Mouse (Mus musculus) erythroblast, embryonic 14.5 days (primary cell): ENCODE results near the gene Slc26a1. TPM values are rescaled to one million over a fixed set of nuclear protein-coding genes. Genes with fewer than 3 reads are reported as not detected.

Experiments used
- H3K27me3 ChIP-seq: 2 replicates; pipeline ENCODE4 v1.6.1; 2012; ENCODE audit warnings: inconsistent platforms; ENCODE audit not compliant: control insufficient read depth
- H3K36me3 ChIP-seq: 2 replicates; pipeline ENCODE4 v1.6.1; 2012; ENCODE audit warnings: mild to moderate bottlenecking, inconsistent platforms; ENCODE audit not compliant: control insufficient read depth
- H3K4me1 ChIP-seq: 2 replicates; pipeline ENCODE4 v1.6.1; 2012; ENCODE audit warnings: inconsistent platforms; ENCODE audit not compliant: control insufficient read depth
- H3K4me3 ChIP-seq: replicated peaks from 2 replicates; pipeline ENCODE3; 2012; ENCODE audit warnings: moderate library complexity, mild to moderate bottlenecking, inconsistent platforms
- H3K9me3 ChIP-seq: 2 replicates; pipeline ENCODE4 v1.6.1; 2012; ENCODE audit warnings: low read length, inconsistent platforms, mixed read lengths; ENCODE audit not compliant: control insufficient read depth
- GATA1 ChIP-seq: IDR thresholded peaks from 2 replicates; pipeline ENCODE4 v1.6.1; 2012; ENCODE audit warnings: low read length, inconsistent platforms, mixed read lengths
- TAL1 ChIP-seq: IDR thresholded peaks from 3 replicates; pipeline ENCODE4 v1.6.1; 2012; ENCODE audit warnings: low read length, inconsistent platforms, mixed read lengths
- polyA plus RNA-seq: library from polyadenylated mRNA; stranded (reverse); fragments of >175 nt; gene quantifications from 2 replicates; pipeline ENCODE4 v1.2.3, GENCODE M21; 2012

Gene Slc26a1
- polyA plus RNA-seq, 1 experiment = 0.47 TPM

DNA sequence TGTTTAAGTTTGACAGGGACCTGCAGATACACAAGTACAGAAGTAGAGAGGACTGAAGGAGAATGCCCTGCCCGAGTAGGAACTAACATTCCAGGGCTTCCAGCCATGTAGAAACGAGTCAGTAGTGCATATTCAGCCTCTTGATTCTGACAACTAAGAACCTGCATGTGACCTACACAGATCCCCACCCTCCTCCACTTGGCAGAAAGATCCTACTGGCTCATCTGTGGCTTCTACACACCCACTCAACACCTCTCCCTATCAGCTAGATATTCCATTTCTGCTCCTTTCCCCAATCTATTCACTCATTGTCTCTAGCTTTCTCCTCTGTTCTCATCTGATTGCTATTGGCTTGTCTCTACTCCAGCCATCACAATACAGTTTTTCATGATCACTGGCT lies 53.5 kb downstream of the Slc26a1 start:
- no peak overlapping the region for H3K4me3 ChIP-seq
- no peaks in the 10 kb centered on the region for H3K9me3 ChIP-seq
- H3K27me3 ChIP-seq = no peaks in the 10 kb centered on the region
- H3K4me1 ChIP-seq = peaks cover 12% of the 10 kb centered on the region
- TF ChIP-seq TAL1 (no peak), GATA1 (no peak)
- peaks cover 76% of the 10 kb centered on the region for H3K36me3 ChIP-seq

Other genes with a start within 250 kb of the Slc26a1 start
- 22.6 and 24.2 TPM in 2 replicates for gene Atp5k, start 241.1 kb downstream of the Slc26a1 start, polyA plus RNA-seq
- not detected in 2 replicates for gene Mfsd7a, start 226.7 kb downstream of the Slc26a1 start, polyA plus RNA-seq
- gene Pcgf3, start 214.3 kb downstream of the Slc26a1 start, polyA plus RNA-seq = 0.36 and 0.60 TPM in 2 replicates
- gene Cplx1, start 125.5 kb downstream of the Slc26a1 start, polyA plus RNA-seq = 0.05 TPM in 1 of 2 replicates, not detected in the other
- gene Gak, start 45.8 kb downstream of the Slc26a1 start, polyA plus RNA-seq = 5.2 and 6.8 TPM in 2 replicates
- gene Tmem175, start 45.8 kb downstream of the Slc26a1 start, polyA plus RNA-seq = 0.09 and 0.14 TPM in 2 replicates
- 0.06 and 0.07 TPM in 2 replicates for gene Idua, start 15.2 kb downstream of the Slc26a1 start, polyA plus RNA-seq
- 0.08 and 0.16 TPM in 2 replicates for gene Dgkq, start 5.9 kb downstream of the Slc26a1 start, polyA plus RNA-seq
- 1.8 and 2.4 TPM in 2 replicates for gene Fgfrl1, start 16.8 kb upstream of the Slc26a1 start, polyA plus RNA-seq
- gene Rnf212, start 99.4 kb upstream of the Slc26a1 start, polyA plus RNA-seq = 0.31 and 1.1 TPM in 2 replicates
- gene Tmed11, start 119.8 kb upstream of the Slc26a1 start, polyA plus RNA-seq = not detected in 2 replicates
- not detected in 2 replicates for gene Vmn2r8, start 133.3 kb upstream of the Slc26a1 start, polyA plus RNA-seq
- gene Vmn2r9, start 177.0 kb upstream of the Slc26a1 start, polyA plus RNA-seq = 0.01 TPM in 1 of 2 replicates, not detected in the other